Mouse (Mus musculus) hindbrain, embryonic 10.5 days (tissue): Measurements from ENCODE around the gene Zc4h2. TPM values are rescaled to one million over a fixed set of nuclear protein-coding genes. Genes with fewer than 3 reads are reported as not detected.

Source experiments
- DNase-seq: peaks from one replicate; pipeline ENCODE4 v3.0.0-alpha.2; 2017; ENCODE audit warnings: low spot score
- H3K27ac ChIP-seq: fragments of 300-500 bp; sonication (generic); 2 replicates; pipeline ENCODE4 v1.5.1; 2016; ENCODE audit warnings: mild to moderate bottlenecking, moderate library complexity
- H3K27me3 ChIP-seq: fragments of 300-500 bp; sonication (generic); 2 replicates; pipeline ENCODE4 v1.6.1; 2016; ENCODE audit warnings: mild to moderate bottlenecking; ENCODE audit not compliant: poor library complexity, insufficient read depth, severe bottlenecking
- H3K36me3 ChIP-seq: fragments of 300-500 bp; sonication (generic); 2 replicates; pipeline ENCODE4 v1.6.1; 2016; ENCODE audit warnings: mild to moderate bottlenecking, moderate library complexity
- H3K4me1 ChIP-seq: fragments of 300-500 bp; sonication (generic); replicated peaks from 2 replicates; pipeline ENCODE4 v1.6.1; 2016; ENCODE audit warnings: mild to moderate bottlenecking
- H3K4me3 ChIP-seq: fragments of 300-500 bp; sonication (generic); 2 replicates; pipeline ENCODE4 v1.5.1; 2016; ENCODE audit warnings: mild to moderate bottlenecking, moderate library complexity
- H3K9me3 ChIP-seq: fragments of 300-500 bp; sonication (generic); 2 replicates; pipeline ENCODE4 v1.6.1; 2016; ENCODE audit warnings: mild to moderate bottlenecking, moderate library complexity
- WGBS: fragments of 180-500 bp; shearing (Covaris S2); methylation state at CpG from one replicate; pipeline ENCODE4 v1.1.7; 2016; 5-methylcytosine and 5-hydroxymethylcytosine counted together
- polyA plus RNA-seq: library from polyadenylated mRNA; unstranded; fragments of >200 nt; fragmentation: Nextera tagmentation; extraction: Ambion mirVana; gene quantifications from 2 replicates; pipeline ENCODE4 v1.2.1, GENCODE M21; 2016

Gene Zc4h2
- polyA plus RNA-seq = 32.3 and 34.5 TPM in 2 replicates

DNA sequence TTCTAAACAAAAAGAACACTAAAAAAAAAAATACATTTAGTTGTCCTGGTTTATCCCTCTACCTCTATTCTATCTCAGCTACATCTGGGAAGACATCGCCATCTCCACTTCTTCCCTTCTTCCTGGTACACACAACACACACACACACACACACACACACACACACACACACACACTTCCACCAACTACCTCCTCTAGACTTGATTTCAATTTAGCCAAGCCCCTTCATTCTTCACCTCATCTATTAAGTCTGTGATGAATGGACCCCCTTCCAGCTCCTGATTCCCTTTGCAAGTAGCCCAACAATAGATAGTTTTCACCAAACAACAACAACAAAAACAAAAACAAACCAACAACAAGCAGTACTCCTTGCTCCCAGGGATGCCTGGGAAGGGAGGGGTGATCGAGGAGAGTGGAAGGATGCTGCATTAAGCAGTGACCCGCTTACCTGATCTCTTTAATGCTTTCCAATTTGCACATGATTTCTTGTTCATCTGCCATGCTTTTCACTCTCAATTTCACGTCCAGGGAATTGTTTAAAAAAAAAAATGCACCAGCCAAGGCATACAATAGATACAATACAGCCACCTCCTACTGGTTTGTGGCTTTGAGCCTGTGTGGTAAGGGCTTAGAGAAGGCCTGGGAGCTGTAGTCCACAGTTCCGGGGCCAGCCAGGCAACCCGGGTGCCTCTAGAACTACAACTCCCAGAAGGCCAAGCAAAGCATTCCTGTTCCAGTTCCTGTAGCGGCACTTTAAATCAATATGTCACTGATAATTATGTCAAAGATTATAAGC is at the start of gene Zc4h2:
TSS of gene Zc4h2 (minus strand) at position 706 of the 796 bp plus-strand sequence.
- H3K27me3 ChIP-seq = no peaks in the 10 kb centered on the region
- WGBS = 20% methylated on average over 7 of the region's 7 CpGs
- H3K27ac ChIP-seq = peak within 1 kb of the TSS; percentile 83
- H3K9me3 ChIP-seq = no peaks in the 10 kb centered on the region
- no peaks in the 10 kb centered on the region for H3K4me1 ChIP-seq
- H3K36me3 ChIP-seq = no peaks in the 10 kb centered on the region
- H3K4me3 ChIP-seq = peak within 1 kb of the TSS; percentile 52
- DNase-seq = peak; percentile 70

GRCm38 (mm10) chrX:95687119-95687518 is 28.8 kb upstream of the Zc4h2 start:
- Histone ChIP-seq H3K27me3 (no peaks in the 10 kb centered on the region), H3K27ac (no peak overlapping the region), H3K4me1 (no peaks in the 10 kb centered on the region), H3K36me3 (no peaks in the 10 kb centered on the region), H3K9me3 (no peaks in the 10 kb centered on the region), H3K4me3 (no peak overlapping the region)
- DNase-seq = no peak
- 67% methylated on average over 1 of the region's 1 CpGs for WGBS

GRCm38 (mm10) chrX:95682206-95682605 is 23.9 kb upstream of the Zc4h2 start:
- Histone ChIP-seq H3K27ac (no peak overlapping the region), H3K4me1 (no peaks in the 10 kb centered on the region), H3K4me3 (no peak overlapping the region), H3K27me3 (no peaks in the 10 kb centered on the region), H3K9me3 (no peaks in the 10 kb centered on the region), H3K36me3 (no peaks in the 10 kb centered on the region)
- WGBS = 91% methylated on average over 1 of the region's 1 CpGs
- no peak for DNase-seq

GRCm38 (mm10) chrX:95658600-95659084 is 333 bp upstream of the Zc4h2 start:
- Histone ChIP-seq H3K4me3 (peak overlapping the region; percentile 52), H3K9me3 (no peaks in the 10 kb centered on the region), H3K27me3 (no peaks in the 10 kb centered on the region), H3K27ac (peak overlapping the region; percentile 83), H3K36me3 (no peaks in the 10 kb centered on the region), H3K4me1 (no peaks in the 10 kb centered on the region)
- no peak for DNase-seq
- 24% methylated on average over 12 of the region's 12 CpGs for WGBS

DNA sequence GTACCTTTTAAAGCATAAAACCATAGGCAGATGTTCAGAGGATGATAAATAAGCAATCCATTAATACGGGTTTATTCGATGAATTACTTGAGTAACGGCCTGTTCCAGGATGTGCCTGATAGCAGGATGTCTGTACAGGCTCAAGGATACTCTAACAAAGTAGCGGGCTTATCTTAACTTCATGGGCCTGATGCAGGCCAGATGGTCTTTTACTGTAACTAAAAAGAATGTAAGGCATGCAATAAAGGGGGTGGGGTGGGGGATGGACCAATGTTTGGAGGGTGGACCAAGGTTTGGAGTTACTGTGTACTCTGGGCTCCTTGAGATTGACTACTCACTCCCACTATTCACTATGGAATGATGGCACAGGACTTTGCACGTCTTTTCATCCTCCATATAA is 57.7 kb downstream of the Zc4h2 start:
- no peak for DNase-seq
- no peaks in the 10 kb centered on the region for H3K9me3 ChIP-seq
- no peaks in the 10 kb centered on the region for H3K36me3 ChIP-seq
- H3K4me1 ChIP-seq = no peaks in the 10 kb centered on the region
- H3K27ac ChIP-seq = no peak overlapping the region
- H3K4me3 ChIP-seq = no peak overlapping the region
- 85% methylated on average over 5 of the region's 5 CpGs for WGBS
- no peaks in the 10 kb centered on the region for H3K27me3 ChIP-seq

Other genes starting within 250 kb of the Zc4h2 start
- gene Amer1, start 213.6 kb downstream of the Zc4h2 start, polyA plus RNA-seq = 8.3 and 9.6 TPM in 2 replicates
- 0.12 TPM in 1 of 2 replicates, not detected in the other for gene Asb12, start 100.5 kb downstream of the Zc4h2 start, polyA plus RNA-seq
- gene Pfn5, start 100.4 kb downstream of the Zc4h2 start, polyA plus RNA-seq = not detected in 2 replicates
- 2.6 and 3.1 TPM in 2 replicates for gene Zc3h12b, start 53.2 kb upstream of the Zc4h2 start, polyA plus RNA-seq